Mouse (Mus musculus) gastrocnemius, postnatal 25 days (tissue): ENCODE measurements around the gene S100a2. TPM values are rescaled to one million over a fixed set of nuclear protein-coding genes. Genes with fewer than 3 reads are reported as not detected.
A peak's percentile ranks its signal among the peaks of the same experiment; 100 is the strongest.

Experiments used
- DNase-seq: peaks from one replicate; pipeline ENCODE4 v3.0.0; 2022
- total RNA-seq, 2 experiments: library from RNA; stranded (reverse); gene quantifications; 1 replicate in 1 of 2; 2 replicates in 1 of 2; pipeline ENCODE4 v1.2.3; 2021

Gene S100a2
- total RNA-seq, 2 experiments from 2014 or later, result not detected

DNA sequence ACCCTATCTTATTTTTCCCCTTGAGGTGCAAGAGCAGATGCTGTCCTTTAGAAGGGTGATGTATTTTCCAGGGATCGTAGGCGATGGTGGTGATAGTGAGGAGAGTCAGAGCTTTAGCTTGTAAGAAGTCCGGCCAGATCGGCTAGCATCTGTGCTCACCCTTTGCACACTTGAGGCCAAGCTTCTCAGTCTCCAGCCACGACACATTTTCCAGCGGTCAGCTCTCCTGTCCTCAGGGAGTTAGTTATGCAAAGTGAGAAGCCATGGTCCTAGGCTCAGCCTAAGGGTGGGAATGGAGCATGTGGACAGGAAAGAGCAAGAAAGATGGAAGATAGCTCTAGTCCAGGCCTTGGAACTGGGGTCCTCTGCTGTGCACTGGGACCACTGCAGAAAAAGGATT is 6.8 kb downstream of the S100a2 start:
- no peak for DNase-seq

DNA sequence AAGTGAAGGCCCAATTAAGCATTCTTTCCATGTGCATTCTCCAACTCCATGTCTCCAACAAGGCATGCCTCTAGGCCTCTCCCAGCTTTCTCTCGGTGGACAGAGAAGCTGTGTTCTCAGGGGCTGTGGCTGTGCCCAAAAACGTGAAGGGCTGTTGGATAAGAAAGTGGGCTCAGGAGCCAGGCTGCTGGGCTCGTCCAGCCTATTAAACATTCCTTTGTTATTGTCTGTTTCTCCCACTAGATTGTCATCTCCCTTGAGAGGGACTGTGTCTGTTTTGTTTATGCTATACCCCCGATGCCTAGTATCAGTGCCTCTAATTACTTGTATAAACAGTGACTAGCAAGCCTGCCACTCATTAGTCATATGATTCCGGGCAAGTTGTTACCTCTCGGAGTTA is 7.7 kb downstream of the S100a2 start:
- no peak for DNase-seq

DNA sequence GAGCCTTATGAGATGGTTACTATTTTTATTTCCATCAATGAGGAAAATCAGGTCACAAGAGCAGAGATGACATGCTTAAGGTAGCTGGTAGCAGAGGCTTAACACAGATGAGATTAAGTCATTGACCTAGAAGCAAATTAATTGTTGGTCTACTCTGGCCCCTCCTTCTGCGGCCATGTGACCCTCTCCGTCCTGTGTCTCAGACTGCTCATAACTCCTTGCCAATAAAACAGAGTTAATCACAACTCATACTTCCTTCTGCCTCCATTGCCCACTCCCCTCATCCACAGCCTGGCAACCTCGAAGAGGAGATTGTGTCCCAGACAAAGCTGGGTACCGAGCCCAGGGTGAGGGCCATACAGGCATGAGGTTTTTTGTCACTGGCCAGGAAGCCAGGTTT is 8.2 kb downstream of the S100a2 start:
- DNase-seq, result no peak

DNA sequence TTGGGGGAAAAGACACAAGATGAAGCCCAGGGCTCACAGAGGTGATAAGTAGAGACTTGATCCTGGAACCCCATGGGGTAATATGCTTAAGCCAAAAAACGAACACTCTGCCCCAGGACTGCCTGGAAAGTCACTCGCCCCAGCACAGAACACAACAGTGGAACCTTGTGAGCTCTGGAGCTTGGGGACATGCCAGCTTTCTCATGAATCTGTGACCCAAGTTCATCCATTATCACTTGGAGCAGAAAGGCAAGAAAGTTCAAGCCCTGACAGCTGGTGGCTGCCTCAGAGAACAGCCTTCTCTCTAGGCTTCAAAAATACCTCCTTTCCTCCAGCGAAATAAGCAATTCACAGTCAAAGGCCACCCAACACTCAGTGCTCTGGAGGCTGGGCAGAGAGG is 9.4 kb downstream of the S100a2 start:
- DNase-seq, result no peak

DNA sequence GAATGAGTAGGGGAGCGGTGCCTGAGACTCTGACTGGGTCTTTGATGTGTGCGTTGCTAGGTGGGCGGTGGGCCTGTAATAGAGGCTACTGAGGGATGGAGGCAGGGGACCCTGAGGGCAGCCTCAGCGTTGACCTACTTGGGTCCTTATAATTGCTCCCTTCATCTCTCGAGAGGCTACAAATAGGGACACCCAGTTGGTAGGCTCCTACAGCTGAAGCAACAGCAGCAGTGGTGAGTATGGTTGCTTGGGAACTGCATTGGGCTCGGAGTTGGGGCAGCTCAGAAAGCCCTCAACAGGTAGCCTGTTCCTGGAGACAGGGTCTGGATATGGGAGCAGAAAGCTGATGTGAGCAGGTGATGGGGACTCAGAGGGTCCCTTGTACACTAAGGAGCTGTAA is 10.0 kb downstream of the S100a2 start:
- no peak for DNase-seq

DNA sequence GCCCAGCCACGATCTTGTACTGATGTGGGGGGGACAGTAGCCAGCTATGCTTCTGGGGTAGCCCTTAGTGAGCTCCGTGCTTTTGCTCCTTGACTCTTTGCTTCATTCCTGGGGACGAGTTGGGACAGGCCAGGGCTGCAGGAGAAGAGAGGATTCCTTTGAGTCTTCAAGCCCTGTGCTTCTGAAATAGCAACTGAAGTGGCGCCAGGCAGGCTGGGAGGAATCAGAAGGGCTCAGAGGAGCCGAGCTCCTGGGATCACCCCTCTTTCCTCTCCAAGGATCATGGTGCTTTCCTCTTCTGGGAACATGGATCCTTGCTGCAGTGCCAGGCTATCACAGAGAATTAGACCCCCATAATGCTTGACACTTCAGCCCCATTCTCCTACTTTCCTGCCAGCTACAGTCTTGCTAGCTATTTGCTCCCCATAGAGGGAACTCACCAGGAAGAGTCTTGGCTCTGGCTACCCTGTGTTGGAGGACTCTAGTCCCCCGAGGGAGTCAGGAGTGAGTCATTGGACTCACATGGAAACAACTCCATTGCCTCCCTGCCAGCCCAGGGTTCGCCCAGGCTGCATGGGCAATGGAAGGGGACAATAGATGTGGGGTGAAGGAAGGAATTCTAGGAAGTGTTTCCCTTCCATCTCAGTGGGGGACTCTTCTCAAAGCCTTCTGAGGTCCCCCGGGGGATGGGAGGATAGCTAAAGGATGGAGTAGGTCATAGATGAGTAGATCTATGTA is 10.6 kb downstream of the S100a2 start:
- peak; percentile 57 for DNase-seq

DNA sequence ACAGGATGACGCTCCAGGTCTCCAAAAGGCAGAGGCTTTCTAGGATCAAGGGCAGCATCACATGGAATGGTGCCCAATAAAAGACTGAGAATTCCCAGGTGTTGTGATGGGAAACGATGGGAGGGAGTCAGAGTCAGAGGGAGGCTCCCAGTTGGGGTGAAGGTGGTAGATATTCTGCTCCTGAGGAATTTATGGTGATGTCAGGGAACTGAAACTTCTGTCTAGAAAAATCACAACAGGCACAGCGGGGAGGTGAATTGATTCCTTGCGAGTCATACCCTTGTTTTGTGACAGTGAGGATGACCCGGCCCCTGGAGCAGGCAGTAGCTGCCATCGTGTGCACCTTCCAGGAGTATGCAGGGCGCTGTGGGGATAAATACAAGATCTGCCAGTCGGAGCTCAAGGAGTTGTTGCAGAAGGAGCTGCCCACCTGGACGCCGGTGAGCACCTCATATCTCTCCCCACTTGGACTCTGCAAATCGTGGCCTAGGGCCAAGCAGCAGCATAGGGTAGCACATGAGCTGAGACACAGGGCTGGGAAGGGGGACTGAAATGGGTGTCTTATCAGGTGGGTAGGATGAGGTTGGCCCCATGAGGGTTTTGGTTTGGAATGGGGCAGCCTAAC is 11.6 kb downstream of the S100a2 start, which contains the start of gene Gm42674:
Gm42674 (plus strand) TSS at position 419 of the 625 bp plus-strand sequence.
- no peak for DNase-seq

DNA sequence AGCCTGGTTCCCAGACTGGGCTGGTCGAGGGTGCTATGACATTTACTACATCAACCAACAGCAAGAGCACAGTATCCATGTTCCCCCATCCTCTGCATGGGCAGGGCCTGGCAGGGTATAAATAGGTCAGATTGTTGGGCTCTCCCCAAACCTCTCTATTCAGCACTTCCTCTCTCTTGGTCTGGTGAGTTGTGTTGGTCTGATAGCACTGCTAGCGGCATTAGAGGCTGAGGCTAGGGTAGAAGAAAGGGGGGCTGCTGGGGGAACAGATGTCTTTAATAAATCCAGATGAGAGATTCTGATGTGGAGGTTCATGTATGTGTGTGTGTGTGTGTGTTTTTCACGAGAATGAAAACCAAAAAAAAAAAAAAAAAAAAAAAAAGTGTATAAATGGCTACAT is 13.6 kb downstream of the S100a2 start, which contains the start of gene S100a4:
S100a4 (plus strand) TSS at position 149 of the 400 bp plus-strand sequence.
- DNase-seq, result no peak

DNA sequence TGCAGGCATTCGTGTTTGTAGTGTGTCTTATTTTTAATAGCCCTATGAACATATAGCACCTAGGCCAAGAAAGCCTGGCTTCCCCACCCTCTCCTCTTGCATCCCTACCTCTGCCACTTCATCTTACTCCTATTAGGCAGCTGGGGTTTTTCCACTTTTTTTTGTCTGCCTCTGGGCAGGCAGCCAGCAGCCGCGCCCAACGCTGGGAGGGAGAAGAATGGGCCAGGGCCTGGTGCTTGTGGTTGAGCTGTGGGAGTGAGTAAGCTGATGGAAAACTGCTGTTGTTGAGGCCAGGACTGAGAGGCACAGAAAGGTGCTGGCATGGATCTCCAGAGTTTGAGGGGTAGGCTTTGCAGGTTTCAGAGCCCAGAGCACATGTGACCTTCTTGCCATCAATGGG is 14.4 kb downstream of the S100a2 start:
- DNase-seq, result peak; percentile 87

DNA sequence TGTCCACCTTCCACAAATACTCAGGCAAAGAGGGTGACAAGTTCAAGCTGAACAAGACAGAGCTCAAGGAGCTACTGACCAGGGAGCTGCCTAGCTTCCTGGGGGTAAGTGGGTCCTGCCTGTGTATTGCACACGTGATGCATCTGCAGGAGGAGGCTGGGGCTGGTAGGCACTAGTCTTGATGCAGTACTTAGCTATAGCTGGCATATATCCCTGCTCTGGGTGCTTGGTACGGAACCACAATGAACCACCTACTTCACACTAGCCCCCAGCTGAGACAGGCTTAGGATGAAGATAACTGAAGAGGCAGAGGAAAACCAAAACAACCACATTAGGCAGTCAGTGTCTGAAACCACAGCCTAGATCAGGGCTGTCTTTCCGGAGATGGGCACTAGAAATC is 15.0 kb downstream of the S100a2 start:
- DNase-seq, result no peak

DNA sequence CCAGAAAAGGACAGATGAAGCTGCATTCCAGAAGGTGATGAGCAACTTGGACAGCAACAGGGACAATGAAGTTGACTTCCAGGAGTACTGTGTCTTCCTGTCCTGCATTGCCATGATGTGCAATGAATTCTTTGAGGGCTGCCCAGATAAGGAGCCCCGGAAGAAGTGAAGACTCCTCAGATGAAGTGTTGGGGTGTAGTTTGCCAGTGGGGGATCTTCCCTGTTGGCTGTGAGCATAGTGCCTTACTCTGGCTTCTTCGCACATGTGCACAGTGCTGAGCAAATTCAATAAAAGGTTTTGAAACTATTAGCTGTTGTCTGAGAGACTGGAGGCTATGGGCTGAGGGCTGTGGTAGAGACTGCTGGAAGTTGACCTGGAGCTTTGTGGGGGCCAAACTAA is 15.7 kb downstream of the S100a2 start:
- no peak for DNase-seq

DNA sequence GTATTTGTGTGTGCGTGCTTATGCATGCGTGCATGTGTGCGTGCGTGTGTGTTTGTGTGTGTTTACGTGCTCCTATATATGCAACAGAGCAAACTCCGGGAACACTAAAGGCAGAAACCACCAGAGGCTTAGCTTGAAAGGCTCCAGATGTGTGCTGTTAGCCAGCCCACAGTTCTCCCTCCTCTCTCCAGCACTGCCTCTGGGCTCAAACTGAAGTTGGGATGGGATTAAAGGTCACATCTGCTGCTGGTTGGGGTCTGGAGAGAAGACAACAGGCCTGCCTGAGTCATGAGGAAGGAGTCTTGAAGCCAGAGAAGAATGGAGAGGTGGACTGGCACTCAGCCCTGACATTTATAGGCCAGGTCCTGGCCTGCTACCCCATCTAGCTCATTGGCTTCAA is 16.1 kb downstream of the S100a2 start:
- peak; percentile 67 for DNase-seq

DNA sequence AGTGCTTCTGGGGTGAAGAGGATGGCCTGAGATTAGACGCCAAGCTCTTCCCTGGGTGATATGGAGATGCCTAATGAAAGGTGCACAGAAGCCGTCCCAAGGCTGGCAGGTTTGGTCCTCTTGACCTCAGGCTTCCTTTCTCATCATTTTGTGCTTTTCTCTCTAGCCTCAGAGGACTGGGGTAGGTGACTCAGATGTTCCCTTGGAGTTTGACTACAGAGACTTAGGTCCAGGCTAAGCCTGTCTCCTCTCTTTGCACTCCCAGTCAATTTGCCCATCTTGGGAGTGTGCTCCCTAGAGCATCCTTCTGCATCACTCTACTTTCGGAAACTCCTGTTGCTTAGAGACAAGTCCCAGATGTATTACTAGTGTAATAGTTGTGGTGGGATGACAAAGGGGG is 17.3 kb downstream of the S100a2 start:
- DNase-seq, result no peak

DNA sequence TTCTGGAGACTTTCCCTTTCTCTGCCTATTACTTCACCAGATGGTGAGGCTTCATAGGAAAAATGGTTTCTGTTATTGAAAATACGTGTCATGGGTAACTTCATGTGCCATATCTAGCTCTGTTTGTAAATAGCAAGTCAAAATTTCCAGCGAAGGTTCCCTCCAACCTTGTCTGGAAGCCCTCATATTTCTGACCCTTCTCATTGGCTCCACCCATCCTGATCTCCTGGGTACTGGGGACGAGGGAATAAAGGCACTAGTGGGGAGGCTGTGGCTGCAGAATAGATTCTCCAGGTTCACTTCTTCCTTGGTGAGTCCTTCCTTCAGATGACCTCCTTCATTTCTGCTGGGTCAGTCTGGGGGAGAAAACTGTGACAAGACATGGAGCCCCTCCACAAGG is 18.2 kb downstream of the S100a2 start, which contains the start of gene S100a5:
S100a5 (plus strand) TSS at position 301 of the 400 bp plus-strand sequence.
- no peak for DNase-seq

DNA sequence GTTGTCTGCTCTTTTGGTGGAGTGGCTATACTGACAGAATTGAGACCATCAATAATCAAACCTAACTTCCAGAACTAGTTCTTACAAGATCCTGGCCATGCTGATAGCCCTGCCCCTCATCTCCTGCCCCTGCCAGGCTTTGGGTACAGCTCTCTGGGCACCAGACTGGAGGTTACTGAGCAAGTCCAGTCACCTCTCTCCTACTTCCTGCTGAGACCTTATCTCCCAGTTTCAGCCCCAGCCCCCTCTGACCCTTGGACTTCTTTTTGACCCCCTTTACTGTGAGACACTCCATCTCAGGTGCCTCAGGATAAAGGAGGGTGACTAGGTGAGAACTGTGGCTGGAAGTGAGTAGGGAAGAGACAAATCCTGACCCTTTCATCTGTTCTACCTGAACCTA is 19.1 kb downstream of the S100a2 start:
- no peak for DNase-seq

DNA sequence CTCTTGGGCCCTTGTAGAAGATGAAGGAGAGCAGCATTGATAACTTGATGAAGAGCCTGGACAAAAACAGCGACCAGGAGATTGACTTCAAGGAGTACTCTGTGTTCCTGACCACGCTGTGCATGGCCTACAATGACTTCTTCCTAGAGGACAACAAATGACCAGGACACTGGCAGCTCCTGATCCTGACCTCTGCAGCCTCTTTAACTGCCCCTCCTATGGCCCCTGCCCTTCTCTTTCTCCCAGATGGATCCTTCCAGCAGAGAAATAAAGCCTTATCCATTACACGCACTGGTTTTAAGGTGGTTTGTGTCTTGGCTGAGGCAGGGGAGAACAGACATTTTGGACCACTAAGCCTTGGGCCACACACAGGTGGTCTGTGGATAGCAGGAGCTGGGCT is 21.4 kb downstream of the S100a2 start:
- no peak for DNase-seq

DNA sequence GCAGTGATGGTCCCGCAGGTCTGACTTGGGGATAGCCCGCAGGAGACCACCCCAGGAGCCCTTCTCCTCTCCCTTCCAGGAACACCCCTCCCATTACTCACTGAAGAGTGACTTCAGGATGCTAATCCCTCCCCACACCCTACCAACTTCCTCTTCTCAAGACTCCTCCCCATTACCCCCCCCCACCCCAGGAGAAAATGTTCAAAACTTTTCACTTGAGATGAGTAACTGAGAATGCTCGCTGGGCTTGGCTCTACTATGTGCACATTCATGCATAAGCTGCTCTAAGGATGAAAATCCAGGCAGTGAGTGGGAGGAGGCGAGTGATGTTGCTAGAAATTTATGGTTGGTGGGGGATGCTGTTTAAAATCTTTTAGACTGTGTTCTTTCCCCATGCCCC is 22.0 kb downstream of the S100a2 start:
- no peak for DNase-seq

DNA sequence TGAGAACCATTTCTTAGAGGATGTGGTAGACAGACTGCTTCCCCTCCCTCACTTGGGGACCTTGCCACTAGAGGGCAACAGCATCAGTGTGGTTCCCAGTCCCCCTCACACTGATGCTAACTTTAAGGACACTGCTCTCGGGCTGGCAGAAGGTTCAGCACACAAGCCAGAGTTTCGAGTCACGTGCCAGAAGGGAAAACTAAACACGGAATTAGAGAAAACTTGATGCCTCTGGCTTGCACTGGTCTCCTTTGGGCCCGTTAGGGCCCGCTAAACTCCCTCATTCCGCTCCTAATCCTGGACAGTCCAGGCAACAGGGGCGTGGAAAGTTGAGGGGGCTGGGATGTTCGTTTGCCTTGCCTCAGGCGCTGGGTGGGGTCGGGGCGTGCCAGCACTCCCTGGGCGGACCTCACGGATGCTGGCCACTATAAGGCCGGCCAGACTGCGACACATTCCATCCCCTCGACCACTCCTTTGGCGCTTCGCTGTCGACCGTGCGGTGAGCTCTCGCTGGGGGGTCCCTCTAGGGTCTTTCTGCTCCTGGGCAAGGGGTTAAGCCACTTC is 22.8 kb downstream of the S100a2 start, which contains the start of gene S100a6:
S100a6 (plus strand) TSS at position 155 of the 564 bp plus-strand sequence.
- DNase-seq, result peak; percentile 82

DNA sequence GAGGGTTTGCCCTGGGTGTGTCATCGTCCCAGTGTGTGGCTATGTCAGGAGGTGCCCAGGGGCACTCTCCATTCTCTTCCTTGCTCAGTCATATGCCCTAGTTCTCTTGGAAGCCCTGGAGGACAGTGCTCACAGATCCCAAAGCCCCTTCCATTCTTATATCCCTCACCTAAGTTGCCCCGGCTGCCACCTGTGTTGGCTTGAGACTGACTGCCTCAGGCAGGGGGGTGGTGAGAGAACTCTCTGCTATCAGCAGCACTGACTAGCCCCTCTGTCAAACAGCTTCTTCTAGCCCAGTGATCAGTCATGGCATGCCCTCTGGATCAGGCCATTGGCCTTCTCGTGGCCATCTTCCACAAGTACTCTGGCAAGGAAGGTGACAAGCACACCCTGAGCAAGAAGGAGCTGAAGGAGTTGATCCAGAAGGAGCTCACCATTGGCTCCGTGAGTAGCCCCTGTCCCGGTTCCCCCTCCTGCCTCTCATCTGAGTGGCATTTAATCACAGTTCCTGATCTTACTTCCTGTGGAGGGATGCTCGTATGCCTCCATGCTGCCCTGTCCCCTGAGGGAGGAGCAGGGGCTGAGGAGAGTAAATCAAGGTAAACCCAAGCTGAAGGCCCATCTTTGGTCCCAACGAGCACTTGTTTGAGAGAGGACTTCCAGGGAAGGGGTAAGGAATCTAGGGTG is 23.6 kb downstream of the S100a2 start:
- no peak for DNase-seq

DNA sequence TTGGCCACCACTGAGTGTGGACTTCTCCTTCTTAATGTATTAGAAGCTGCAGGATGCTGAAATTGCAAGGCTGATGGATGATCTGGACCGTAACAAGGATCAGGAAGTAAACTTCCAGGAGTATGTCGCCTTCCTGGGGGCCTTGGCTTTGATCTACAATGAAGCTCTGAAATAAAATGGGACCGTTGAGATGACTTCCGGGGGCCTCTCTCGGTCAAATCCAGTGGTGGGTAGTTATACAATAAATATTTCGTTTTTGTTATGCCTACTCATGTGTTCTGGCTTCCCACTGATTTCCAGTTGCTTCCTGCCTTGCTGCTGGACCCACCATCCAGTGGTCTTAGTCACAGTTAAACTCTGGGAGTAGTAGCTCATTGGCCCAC is 24.1 kb downstream of the S100a2 start:
- DNase-seq, result no peak

DNA sequence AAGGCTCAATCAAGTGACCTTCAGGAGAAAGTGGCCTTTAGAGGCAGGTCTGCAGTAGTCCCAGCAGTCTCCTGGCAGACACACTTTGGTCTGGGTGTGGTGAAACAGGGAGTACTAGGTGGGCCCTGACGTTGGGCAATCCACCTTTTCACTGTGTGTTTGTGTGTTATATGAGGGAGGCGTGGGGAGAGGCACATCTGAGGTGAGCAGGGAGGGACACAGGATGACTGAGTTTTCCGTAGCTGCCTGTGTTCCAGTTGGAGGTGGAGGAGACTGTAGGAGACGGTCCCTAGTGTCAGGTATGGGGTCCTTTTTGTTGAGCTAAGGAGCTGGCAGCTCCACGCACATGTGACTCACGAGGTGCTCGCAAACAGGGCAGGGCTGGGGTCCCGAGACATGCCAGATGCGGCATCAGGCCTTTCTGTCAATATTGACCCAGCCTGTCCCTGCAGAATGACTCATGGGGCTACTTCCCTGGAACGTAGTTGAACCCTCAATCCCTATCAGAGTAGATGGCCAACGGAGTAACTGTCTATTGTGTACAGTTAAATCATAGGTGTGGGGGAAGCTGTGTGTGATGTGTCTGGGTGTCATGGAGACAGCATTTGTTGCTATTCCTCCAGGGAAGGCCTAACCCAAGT is 24.7 kb downstream of the S100a2 start:
- DNase-seq, result no peak

DNA sequence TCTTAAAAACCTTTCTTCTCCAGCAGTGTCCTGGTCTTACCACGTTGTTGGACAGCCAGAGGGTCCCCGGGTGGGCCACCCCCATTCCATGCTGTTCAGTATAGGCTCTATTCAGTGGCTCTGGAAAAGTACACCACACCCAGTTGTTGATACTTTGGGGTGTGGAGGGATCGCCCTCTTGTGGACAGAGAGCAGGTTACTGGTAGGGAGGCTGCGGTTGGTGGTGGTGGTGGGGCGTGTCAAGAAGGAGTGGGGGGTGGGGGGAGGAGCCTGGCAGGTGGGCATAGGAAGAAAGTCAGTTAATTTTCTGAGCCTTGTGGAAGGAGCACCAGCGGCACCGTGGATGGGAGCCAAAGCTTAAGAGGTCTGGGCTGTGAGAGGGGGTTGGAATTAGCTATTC is 25.4 kb downstream of the S100a2 start:
- peak; percentile 66 for DNase-seq
